Mouse (Mus musculus) CH12.LX (cell line): ENCODE measurements around the gene Mrpl32. TPM values are rescaled to one million over a fixed set of nuclear protein-coding genes. Genes with fewer than 3 reads are reported as not detected.

ENCODE experiments used
- DNase-seq: peaks from one replicate; pipeline ENCODE4 v3.0.0-alpha.2; 2013; ENCODE audit errors: extremely low read depth
- H3K27ac ChIP-seq: 2 replicates; pipeline ENCODE4 v1.5.1; 2012; ENCODE audit warnings: low read depth, mild to moderate bottlenecking, control low read depth, moderate library complexity; ENCODE audit not compliant: insufficient read depth
- H3K27me3 ChIP-seq: replicated peaks from 2 replicates; pipeline ENCODE3; 2012; ENCODE audit warnings: inconsistent platforms
- H3K36me3 ChIP-seq, 2 experiments: replicated peaks in 1 of 2; 2 replicates each; pipeline versions ENCODE3 to v1.6.1; 2012; ENCODE audit warnings: inconsistent platforms in 1 of 2, low read length in 1 of 2, mild to moderate bottlenecking in 1 of 2, mixed read lengths in 1 of 2, moderate library complexity in 1 of 2; ENCODE audit not compliant: control insufficient read depth in 1 of 2, insufficient read depth in 1 of 2
- H3K4me1 ChIP-seq, 2 experiments: 2 replicates each; pipeline ENCODE4 v1.6.1; 2012; ENCODE audit warnings: inconsistent platforms in 1 of 2, moderate library complexity in 1 of 2; ENCODE audit not compliant: insufficient read depth in 2 of 2, control insufficient read depth in 1 of 2
- H3K4me2 ChIP-seq: 2 replicates; pipeline ENCODE4 v1.6.1; 2012; ENCODE audit warnings: low read depth, mild to moderate bottlenecking, control low read depth; ENCODE audit not compliant: poor library complexity, insufficient read depth, severe bottlenecking
- H3K4me3 ChIP-seq, 3 experiments: fragments of 150-350 bp in 1 of 3; sonication (generic) in 1 of 3; replicated peaks in 1 of 3; 2 replicates each; pipeline versions ENCODE3 to v1.5.1; 2011 to 2012; ENCODE audit warnings: low read depth in 2 of 3, low read length in 2 of 3, mild to moderate bottlenecking in 2 of 3, moderate library complexity in 2 of 3, control low read depth in 1 of 3, improper control_type of control experiment in 1 of 3, inconsistent platforms in 1 of 3, mixed read lengths in 1 of 3; ENCODE audit not compliant: poor library complexity in 1 of 3
- H3K79me2 ChIP-seq: replicated peaks from 2 replicates; pipeline ENCODE4 v1.6.1; 2012; ENCODE audit warnings: mild to moderate bottlenecking, moderate library complexity; ENCODE audit not compliant: control insufficient read depth, poor library complexity, insufficient read depth, severe bottlenecking; ENCODE audit errors: extremely low read depth
- H3K9ac ChIP-seq: 2 replicates; pipeline ENCODE4 v1.6.1; 2012; ENCODE audit warnings: low read depth, mild to moderate bottlenecking, control low read depth, moderate library complexity; ENCODE audit not compliant: insufficient read depth
- H3K9me3 ChIP-seq: replicated peaks from 2 replicates; pipeline ENCODE3; 2012; ENCODE audit warnings: low read length, inconsistent platforms, mixed read lengths
- CTCF ChIP-seq, 2 experiments: IDR thresholded peaks in 1 of 2; conservative IDR thresholded peaks in 1 of 2; 2 replicates each; pipeline ENCODE4 v1.5.1; 2011 to 2012; ENCODE audit warnings: low read depth in 2 of 2, low read length in 2 of 2, improper control_type of control experiment in 1 of 2, inconsistent platforms in 1 of 2, mild to moderate bottlenecking in 1 of 2, moderate library complexity in 1 of 2
- E2F4 ChIP-seq: IDR thresholded peaks from 2 replicates; pipeline ENCODE4 v1.6.1; 2011; ENCODE audit warnings: low read depth, low read length, improper control_type of control experiment; ENCODE audit not compliant: insufficient replicate concordance
- ELF1 ChIP-seq: IDR thresholded peaks from 2 replicates; pipeline ENCODE4 v1.6.1; 2014; ENCODE audit warnings: low read depth, mild to moderate bottlenecking, inconsistent platforms, low read length, improper control_type of control experiment
- EP300 ChIP-seq: IDR thresholded peaks from 2 replicates; pipeline ENCODE4 v1.6.1; 2011; ENCODE audit warnings: low read length, improper control_type of control experiment
- ETS1 ChIP-seq: conservative IDR thresholded peaks from 2 replicates; pipeline ENCODE4 v1.6.1; 2012; ENCODE audit warnings: low read depth, mild to moderate bottlenecking, inconsistent platforms, low read length, improper control_type of control experiment, moderate library complexity
- HCFC1 ChIP-seq: IDR thresholded peaks from 2 replicates; pipeline ENCODE4 v1.6.1; 2012; ENCODE audit warnings: low read depth, mild to moderate bottlenecking, inconsistent platforms, low read length, improper control_type of control experiment
- JUND ChIP-seq: conservative IDR thresholded peaks from 2 replicates; pipeline ENCODE4 v1.6.1; 2011; ENCODE audit warnings: low read depth, low read length, improper control_type of control experiment
- MAFK ChIP-seq: IDR thresholded peaks from 2 replicates; pipeline ENCODE4 v1.6.1; 2011; ENCODE audit warnings: low read length, improper control_type of control experiment; ENCODE audit not compliant: insufficient replicate concordance
- MAZ ChIP-seq: IDR thresholded peaks from 2 replicates; pipeline ENCODE4 v1.6.1; 2012; ENCODE audit warnings: low read depth, mild to moderate bottlenecking, inconsistent platforms, low read length, improper control_type of control experiment, moderate library complexity
- MEF2A ChIP-seq: IDR thresholded peaks from 2 replicates; pipeline ENCODE4 v1.6.1; 2014; ENCODE audit warnings: low read depth, mild to moderate bottlenecking, inconsistent platforms, low read length, improper control_type of control experiment, borderline replicate concordance
- MXI1 ChIP-seq: IDR thresholded peaks from 2 replicates; pipeline ENCODE4 v1.6.1; 2011; ENCODE audit warnings: mild to moderate bottlenecking, low read depth, low read length, improper control_type of control experiment
- MYC ChIP-seq: IDR thresholded peaks from 2 replicates; pipeline ENCODE4 v1.6.1; 2011; ENCODE audit warnings: low read depth, mild to moderate bottlenecking, improper control_type of control experiment, low read length
- NRF1 ChIP-seq: IDR thresholded peaks from 2 replicates; pipeline ENCODE4 v1.6.1; 2014; ENCODE audit warnings: low read depth, mild to moderate bottlenecking, inconsistent platforms, low read length, improper control_type of control experiment, moderate library complexity
- POLR2A ChIP-seq: IDR thresholded peaks from 2 replicates; pipeline ENCODE4 v1.6.1; 2011; ENCODE audit warnings: low read depth, mild to moderate bottlenecking, improper control_type of control experiment, low read length
- RAD21 ChIP-seq: IDR thresholded peaks from 2 replicates; pipeline ENCODE4 v1.6.1; 2011; ENCODE audit warnings: low read depth, mild to moderate bottlenecking, low read length, improper control_type of control experiment, moderate library complexity
- RCOR1 ChIP-seq: conservative IDR thresholded peaks from 2 replicates; pipeline ENCODE4 v1.6.1; 2012; ENCODE audit warnings: low read depth, mild to moderate bottlenecking, inconsistent platforms, low read length, improper control_type of control experiment
- SIN3A ChIP-seq: IDR thresholded peaks from 2 replicates; pipeline ENCODE4 v1.6.1; 2012; ENCODE audit warnings: low read length, improper control_type of control experiment, inconsistent platforms
- SMC3 ChIP-seq: IDR thresholded peaks from 2 replicates; pipeline ENCODE4 v1.6.1; 2011; ENCODE audit warnings: low read depth, low read length, improper control_type of control experiment
- TBP ChIP-seq: conservative IDR thresholded peaks from 2 replicates; pipeline ENCODE4 v1.6.1; 2011; ENCODE audit warnings: low read depth, low read length, improper control_type of control experiment
- TCF12 ChIP-seq: IDR thresholded peaks from 2 replicates; pipeline ENCODE4 v1.6.1; 2014; ENCODE audit warnings: low read depth, mild to moderate bottlenecking, inconsistent platforms, low read length, improper control_type of control experiment
- UBTF ChIP-seq: IDR thresholded peaks from 2 replicates; pipeline ENCODE4 v1.6.1; 2012; ENCODE audit warnings: low read depth, mild to moderate bottlenecking, inconsistent platforms, low read length, improper control_type of control experiment, moderate library complexity
- ZNF384 ChIP-seq: IDR thresholded peaks from 2 replicates; pipeline ENCODE4 v1.6.1; 2012; ENCODE audit warnings: low read depth, low read length, improper control_type of control experiment, inconsistent platforms
- dilution Hi-C: fragments of 300-500 bp; cut with MboI; formaldehyde crosslinking; loops from 2 replicates; pipeline ENCODE4 v1.14.3; 2020; ENCODE audit warnings: low sequenced_read_pairs; ENCODE audit not compliant: extremely low pct_unique_long_range_greater_than_20kb, extremely low pct_ligation_motif_present
- in situ Hi-C: fragments of 300-500 bp; cut with MboI; formaldehyde crosslinking; loops from 3 replicates; pipeline ENCODE4 v1.14.3; 2019; ENCODE audit warnings: low sequenced_read_pairs, low pct_ligation_motif_present, low pct_unique_long_range_greater_than_20kb, mixed read lengths
- polyA plus RNA-seq: library from polyadenylated mRNA; unstranded; fragments of >175 nt; gene quantifications from 2 replicates; pipeline ENCODE4 v1.2.1, GENCODE M21; 2012; ENCODE audit warnings: low read depth; ENCODE audit not compliant: insufficient read length
- total RNA-seq, 2 experiments: library from RNA; depleted of rRNA; stranded (reverse); fragments of 300-350 nt in 1 of 2; fragments of >200 nt in 1 of 2; gene quantifications; 2 replicates each; pipeline ENCODE4 v1.2.3; 2012 to 2014

Gene Mrpl32
- total and polyA plus RNA-seq, 3 experiments: 48.7 to 190 (median 133) TPM

GRCm38 (mm10) chr13:14649301-14649700 lies 36.3 kb upstream of the Mrpl32 start:
- Histone ChIP-seq H3K36me3 (no peaks in the 10 kb centered on the region), H3K4me3 (no peak overlapping the region), H3K9me3 (no peaks in the 10 kb centered on the region), H3K79me2 (no peaks in the 10 kb centered on the region), H3K27me3 (no peaks in the 10 kb centered on the region), H3K4me2 (no peak overlapping the region), H3K9ac (no peak overlapping the region), H3K27ac (no peak overlapping the region), H3K4me1 (no peaks in the 10 kb centered on the region)
- peak; percentile 45 for DNase-seq
- TF ChIP-seq CTCF (conservative IDR thresholded peaks at IDR 0.05 in 1 of 2, IDR thresholded peaks at IDR 0.05 in 1 of 2; ENCODE audit: low read depth in 2 of 2, low read length in 2 of 2): peak in 1 of 2 experiments; percentile 62; a peak in 2 of 4 replicates
- TF ChIP-seq ZNF384: peak; percentile 92
- peak; percentile 71 for TF ChIP-seq RAD21
- TF ChIP-seq SMC3: peak; percentile 35
- TF ChIP-seq MAFK: no peak
- in situ Hi-C loops: no loop called here
- dilution Hi-C loops: no loop called here

- no peak for TF ChIP-seq ETS1
- no peak for TF ChIP-seq TCF12
- TF ChIP-seq MYC: no peak
- TF ChIP-seq RCOR1: no peak
- TF ChIP-seq EP300: no peak
- TF ChIP-seq SMC3: no peak
- TF ChIP-seq MXI1: no peak
- TF ChIP-seq MAZ: no peak
- H3K4me2 ChIP-seq: no peak overlapping the region
- H3K9me3 ChIP-seq: no peaks in the 10 kb centered on the region
- H3K4me3 ChIP-seq: no peak overlapping the region
- in situ Hi-C loops: no loop called here
- H3K27ac ChIP-seq: no peak overlapping the region
- no peaks in the 10 kb centered on the region for H3K4me1 ChIP-seq
- no peak overlapping the region for H3K9ac ChIP-seq
- DNase-seq: no peak
- no peaks in the 10 kb centered on the region for H3K27me3 ChIP-seq
- dilution Hi-C loops: no loop called here
- H3K36me3 ChIP-seq: peaks cover 22 to 67% of the 10 kb centered on the region in 2 experiments
- peaks cover 4% of the 10 kb centered on the region for H3K79me2 ChIP-seq
These were observed 27.0 kb upstream of the Mrpl32 start for GRCm38 (mm10) chr13:14639998-14640397.

GRCm38 (mm10) chr13:14629726-14630641 lies 17.0 kb upstream of the Mrpl32 start, which contains the start of gene AW209491:
Gene AW209491, plus strand, starts transcription at chr13:14630154.
- Histone ChIP-seq H3K27me3 (no peaks in the 10 kb centered on the region), H3K4me2 (peak within 1 kb of the TSS; percentile 68), H3K9me3 (no peaks in the 10 kb centered on the region), H3K4me1 (peaks cover 8 to 14% of the 10 kb centered on the region in 2 experiments), H3K9ac (peak within 1 kb of the TSS; percentile 58), H3K4me3 (peak within 1 kb of the TSS; percentile 72 to 93 (median 78)), H3K36me3 (peaks cover 22 to 40% of the 10 kb centered on the region in 2 experiments), H3K79me2 (peaks cover 14% of the 10 kb centered on the region), H3K27ac (peak within 1 kb of the TSS; percentile 25; the same call in 1 of the 2 replicates)
- DNase-seq: peak; percentile 95
- dilution Hi-C loops: no loop called here
- in situ Hi-C loops: no loop called here
- TF ChIP-seq CTCF (conservative IDR thresholded peaks at IDR 0.05 in 1 of 2, IDR thresholded peaks at IDR 0.05 in 1 of 2; ENCODE audit: low read depth in 2 of 2, low read length in 2 of 2) (no peak), ELF1 (peak; percentile 68), SMC3 (no peak), MEF2A (peak; percentile 49; the same call in 1 of the 2 replicates), JUND (0 out of 2 replicates have a peak, but pooled peaks have one; percentile 35), RAD21 (no peak), TCF12 (peak; percentile 68), E2F4 (no peak), TBP (no peak; the same call in 1 of the 2 replicates), EP300 (no peak), POLR2A (peak; percentile 87), ZNF384 (no peak), MAFK (no peak), HCFC1 (peak; percentile 92), NRF1 (peak; percentile 78), UBTF (no peak), SIN3A (peak; percentile 69), MYC (peak; percentile 88)
